Mouse (Mus musculus) kidney, embryonic 15.5 days (tissue): ENCODE measurements around the gene Card19. TPM values are rescaled to one million over a fixed set of nuclear protein-coding genes. Genes with fewer than 3 reads are reported as not detected.

ENCODE experiments used
- ATAC-seq: fragments of 200-750 bp; cut with Nextera tagmentation; replicated peaks from 2 replicates; pipeline ENCODE4 v1.8.0; 2017; ENCODE audit warnings: moderate TSS enrichment; ENCODE audit not compliant: low FRiP score
- H3K27ac ChIP-seq: fragments of 300-500 bp; sonication (generic); 2 replicates; pipeline ENCODE4 v1.5.1; 2015; ENCODE audit warnings: mild to moderate bottlenecking, inconsistent platforms
- H3K27me3 ChIP-seq: fragments of 300-500 bp; sonication (generic); 2 replicates; pipeline ENCODE4 v1.6.1; 2015; ENCODE audit warnings: inconsistent platforms
- H3K36me3 ChIP-seq: fragments of 300-500 bp; sonication (generic); 2 replicates; pipeline ENCODE4 v1.6.1; 2015; ENCODE audit warnings: inconsistent platforms
- H3K4me1 ChIP-seq: fragments of 300-500 bp; sonication (generic); 2 replicates; pipeline ENCODE4 v1.6.1; 2015; ENCODE audit warnings: inconsistent platforms
- H3K4me2 ChIP-seq: fragments of 300-500 bp; sonication (generic); 2 replicates; pipeline ENCODE4 v1.6.1; 2015; ENCODE audit warnings: moderate library complexity, mild to moderate bottlenecking, inconsistent platforms
- H3K4me3 ChIP-seq: fragments of 300-500 bp; sonication (generic); replicated peaks from 2 replicates; pipeline ENCODE4 v1.5.1; 2015; ENCODE audit warnings: mild to moderate bottlenecking, inconsistent platforms
- H3K9ac ChIP-seq: fragments of 300-500 bp; sonication (generic); 2 replicates; pipeline ENCODE4 v1.6.1; 2015; ENCODE audit warnings: mild to moderate bottlenecking, inconsistent platforms
- H3K9me3 ChIP-seq: fragments of 300-500 bp; sonication (generic); replicated peaks from 2 replicates; pipeline ENCODE4 v1.6.1; 2016; ENCODE audit warnings: inconsistent platforms
- WGBS: fragments of 180-500 bp; shearing (Covaris S2); methylation state at CpG from one replicate; pipeline ENCODE4 v1.1.7; 2015; ENCODE audit warnings: mixed read lengths; 5-methylcytosine and 5-hydroxymethylcytosine counted together
- polyA plus RNA-seq: library from polyadenylated mRNA; unstranded; fragments of >200 nt; fragmentation: Nextera tagmentation; extraction: Ambion mirVana; gene quantifications from 2 replicates; pipeline ENCODE4 v1.2.1, GENCODE M21; 2015

The Card19 gene
- polyA plus RNA-seq, 1 experiment from 2014 or later: 47.2 TPM

GRCm38 (mm10) chr13:49158040-49158713, 57.7 kb downstream of the Card19 start:
- no peak overlapping the region for H3K4me2 ChIP-seq
- 67% methylated on average over 10 of the region's 10 CpGs for WGBS
- H3K9ac ChIP-seq: no peak overlapping the region

GRCm38 (mm10) chr13:49156645-49157044, 59.2 kb downstream of the Card19 start:
- no peaks in the 10 kb centered on the region for H3K36me3 ChIP-seq
- WGBS: 75% methylated on average over 4 of the region's 4 CpGs
- no peaks in the 10 kb centered on the region for H3K9me3 ChIP-seq
- ATAC-seq: no peak
- H3K4me1 ChIP-seq: peaks cover 11% of the 10 kb centered on the region
- no peak overlapping the region for H3K27ac ChIP-seq
- H3K4me3 ChIP-seq: no peak overlapping the region
- no peak overlapping the region for H3K9ac ChIP-seq
- no peak overlapping the region for H3K4me2 ChIP-seq
- H3K27me3 ChIP-seq: 0 out of 2 replicates have a peak, but pooled peaks cover 3% of the 10 kb centered on the region

More at GRCm38 (mm10) chr13:49158040-49158713, 57.7 kb downstream of the Card19 start:
- Histone ChIP-seq H3K27ac (no peak overlapping the region), H3K4me3 (no peak overlapping the region), H3K4me1 (peaks cover 11% of the 10 kb centered on the region), H3K9me3 (no peaks in the 10 kb centered on the region), H3K36me3 (no peaks in the 10 kb centered on the region), H3K27me3 (0 out of 2 replicates have a peak, but pooled peaks cover 3% of the 10 kb centered on the region)
- ATAC-seq: 0 out of 2 replicates have a peak, but pooled peaks have one; percentile 43

- ATAC-seq: no peak
- H3K4me1 ChIP-seq: peaks cover 11% of the 10 kb centered on the region
- H3K4me3 ChIP-seq: no peak overlapping the region
- H3K9ac ChIP-seq: no peak overlapping the region
- no peak overlapping the region for H3K4me2 ChIP-seq
- no peaks in the 10 kb centered on the region for H3K36me3 ChIP-seq
- peaks cover 13% of the 10 kb centered on the region for H3K27me3 ChIP-seq
- H3K27ac ChIP-seq: no peak overlapping the region
- no peaks in the 10 kb centered on the region for H3K9me3 ChIP-seq
- 52% methylated on average over 7 of the region's 7 CpGs for WGBS
Measured at GRCm38 (mm10) chr13:49154621-49155020, 61.2 kb downstream of the Card19 start.

- Histone ChIP-seq H3K4me2 (no peak overlapping the region), H3K36me3 (no peaks in the 10 kb centered on the region), H3K4me3 (no peak overlapping the region), H3K4me1 (peaks cover 11% of the 10 kb centered on the region), H3K9me3 (no peaks in the 10 kb centered on the region), H3K27me3 (peaks cover 19% of the 10 kb centered on the region), H3K27ac (no peak overlapping the region), H3K9ac (no peak overlapping the region)
- WGBS: 75% methylated on average over 10 of the region's 10 CpGs
- ATAC-seq: no peak
Measured at GRCm38 (mm10) chr13:49154028-49154427, 61.8 kb downstream of the Card19 start.

Other genes with a start within 250 kb of the Card19 start
- gene Fam120a, start 248.0 kb downstream of the Card19 start, polyA plus RNA-seq: 24.4 and 25.5 TPM in 2 replicates
- 1.2 and 1.4 TPM in 2 replicates for gene Wnk2, start 68.0 kb downstream of the Card19 start, polyA plus RNA-seq
- 57.5 and 59.8 TPM in 2 replicates for gene Ninj1, start 28.6 kb downstream of the Card19 start, polyA plus RNA-seq
- gene Susd3, start 32.7 kb upstream of the Card19 start, polyA plus RNA-seq: 18.5 and 22.7 TPM in 2 replicates
- gene Fgd3, start 104.3 kb upstream of the Card19 start, polyA plus RNA-seq: 0.74 and 0.78 TPM in 2 replicates
- gene Bicd2, start 125.5 kb upstream of the Card19 start, polyA plus RNA-seq: 25.0 and 26.5 TPM in 2 replicates
- 16.5 and 17.9 TPM in 2 replicates for gene Ippk, start 205.2 kb upstream of the Card19 start, polyA plus RNA-seq